Mouse (Mus musculus): ENCODE measurements around the gene A830031A19Rik.

The A830031A19Rik gene

DNA sequence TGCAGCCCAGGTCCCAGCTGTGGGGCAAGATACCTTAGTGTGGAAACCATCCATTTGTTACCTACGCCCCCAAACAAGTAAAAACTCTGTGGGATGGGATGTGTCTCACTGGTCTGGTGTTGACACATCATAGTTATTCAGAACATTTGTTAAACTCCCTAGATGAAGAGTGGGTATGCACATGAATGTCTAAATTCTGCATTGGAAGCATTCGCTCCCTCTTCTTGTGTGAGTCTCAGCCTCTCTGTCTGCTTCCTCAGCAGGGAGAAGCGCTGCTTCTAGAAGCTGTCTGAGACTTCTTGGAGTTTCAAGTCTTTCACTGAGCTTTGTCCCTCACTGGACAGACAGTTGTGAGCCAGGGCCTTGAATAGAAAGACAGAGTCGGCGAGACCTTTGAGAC is 65.9 kb downstream of the A830031A19Rik start:
- no peak for DNase-seq (ENCODE audit: low spot score)

GRCm38 (mm10) chr11:24008244-24008643 is 66.6 kb downstream of the A830031A19Rik start:
- DNase-seq (ENCODE audit: low spot score): no peak

- DNase-seq (ENCODE audit: low spot score): no peak
These were observed 69.3 kb downstream of the A830031A19Rik start for GRCm38 (mm10) chr11:24005445-24006156.

- no peak for DNase-seq (ENCODE audit: low spot score)
These were observed 74.2 kb downstream of the A830031A19Rik start for GRCm38 (mm10) chr11:24000675-24001074.

All from yolk sac, embryonic 10.5 days (tissue).